Mouse (Mus musculus) embryo, embryonic 11 days (tissue): ENCODE data around the gene Pdzrn3.
A peak's percentile ranks its signal among the peaks of the same experiment; 100 is the strongest.

Experiments used
- DNase-seq: peaks from one replicate; pipeline ENCODE4 v3.0.0-alpha.2; 2015

Gene Pdzrn3

GRCm38 (mm10) chr6:101327196-101327595 lies 50.5 kb downstream of the Pdzrn3 start:
- DNase-seq: no peak

DNA sequence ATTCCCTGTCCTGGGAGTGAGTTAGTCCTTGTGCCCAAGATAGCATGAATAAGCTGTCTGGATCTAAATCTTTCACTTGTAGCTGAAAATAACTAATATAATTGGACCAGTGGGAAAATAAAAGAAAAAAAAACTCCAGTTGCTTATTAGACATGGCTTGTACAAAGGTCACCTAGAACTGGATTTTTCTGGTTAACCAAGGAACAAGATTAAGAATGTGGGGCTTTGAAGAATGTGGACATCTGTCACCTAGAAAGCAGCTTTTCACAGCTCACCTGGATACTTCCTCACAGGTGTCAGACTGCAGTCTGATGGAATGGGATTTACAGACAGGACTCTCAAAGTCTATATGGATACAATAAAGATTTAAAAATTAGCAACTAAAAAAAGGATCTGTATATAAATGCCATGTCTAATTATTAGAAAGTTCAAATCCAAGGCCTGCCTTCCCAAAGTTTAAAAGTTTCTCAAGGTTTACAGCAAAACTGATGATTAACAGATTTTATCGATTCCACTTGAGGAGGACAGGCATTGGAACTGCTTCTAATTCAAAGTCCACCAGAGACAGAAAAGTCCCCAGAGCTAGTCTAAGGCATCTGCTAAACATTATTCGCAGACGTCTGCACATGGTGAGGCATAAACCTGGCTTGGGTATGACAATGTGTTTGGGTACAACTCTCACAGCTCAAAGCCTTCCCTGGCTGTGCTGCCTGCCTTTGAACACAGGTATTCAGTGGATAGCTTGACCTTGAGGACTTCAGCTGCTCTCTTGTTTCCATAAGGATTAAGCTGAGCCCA lies 51.7 kb downstream of the Pdzrn3 start:
- DNase-seq: no peak

DNA sequence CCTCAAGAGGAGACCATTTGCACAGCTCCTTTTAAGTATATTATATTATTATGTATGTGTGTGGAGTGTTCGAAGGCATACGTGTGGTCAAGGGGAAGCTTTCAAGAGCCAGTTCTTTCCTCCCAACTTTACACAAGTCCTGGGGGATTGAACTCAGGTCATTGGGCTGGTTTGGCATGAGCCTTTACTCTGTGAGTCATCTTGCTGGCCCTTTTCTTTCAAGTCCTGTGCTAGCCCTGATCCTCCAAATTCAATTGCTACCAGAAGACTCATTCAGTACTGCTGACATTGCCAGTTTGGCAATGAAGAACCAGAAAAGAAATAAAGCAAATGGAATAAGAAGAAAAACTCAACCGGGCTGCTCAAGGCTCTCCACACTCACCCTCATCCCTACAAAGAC lies 55.1 kb downstream of the Pdzrn3 start:
- no peak for DNase-seq

- no peak for DNase-seq
Measured at GRCm38 (mm10) chr6:101320386-101320785, 57.3 kb downstream of the Pdzrn3 start.

- DNase-seq: no peak
Measured at GRCm38 (mm10) chr6:101319374-101319967, 58.2 kb downstream of the Pdzrn3 start.

- peak; percentile 44 for DNase-seq
Measured at GRCm38 (mm10) chr6:101318530-101318929, 59.2 kb downstream of the Pdzrn3 start.

DNA sequence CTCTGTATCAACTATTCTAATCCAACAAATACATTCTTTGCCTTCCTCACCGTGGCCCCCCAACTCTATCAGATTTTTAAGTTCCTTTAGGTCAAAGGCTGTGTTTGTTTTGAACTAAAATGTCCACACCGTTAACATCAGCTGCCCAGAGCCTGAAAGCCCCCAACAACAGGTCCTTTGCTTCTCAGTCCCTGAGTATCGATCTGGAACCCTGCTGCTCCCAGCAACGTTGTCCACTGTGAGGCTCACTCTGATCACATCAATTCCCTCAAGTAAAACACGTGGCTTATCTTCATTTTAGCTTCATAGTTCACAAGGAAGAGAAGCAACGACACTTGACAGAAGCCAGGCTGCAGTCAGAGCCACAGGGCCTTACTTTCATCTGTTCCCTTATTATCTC lies 66.3 kb downstream of the Pdzrn3 start:
- no peak for DNase-seq

DNA sequence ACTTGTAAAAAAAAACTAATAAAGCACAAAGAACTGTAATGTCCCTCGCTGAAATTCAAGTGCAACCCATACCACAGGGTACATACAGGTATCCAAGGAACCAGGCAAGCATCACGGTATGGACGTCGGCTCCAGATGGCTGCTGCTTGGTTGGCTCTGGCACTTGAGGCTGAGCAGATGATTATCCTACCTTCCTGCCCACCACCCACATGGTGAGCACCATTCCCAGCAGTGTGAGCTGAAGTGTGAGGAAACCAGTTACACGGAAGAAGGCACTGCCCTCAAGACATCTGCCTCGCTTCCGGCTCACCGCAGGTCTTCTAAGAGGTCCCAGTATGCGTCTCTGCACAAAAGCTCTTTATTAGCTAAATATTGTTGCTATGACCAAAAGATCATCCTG lies 67.2 kb downstream of the Pdzrn3 start:
- DNase-seq: no peak

DNA sequence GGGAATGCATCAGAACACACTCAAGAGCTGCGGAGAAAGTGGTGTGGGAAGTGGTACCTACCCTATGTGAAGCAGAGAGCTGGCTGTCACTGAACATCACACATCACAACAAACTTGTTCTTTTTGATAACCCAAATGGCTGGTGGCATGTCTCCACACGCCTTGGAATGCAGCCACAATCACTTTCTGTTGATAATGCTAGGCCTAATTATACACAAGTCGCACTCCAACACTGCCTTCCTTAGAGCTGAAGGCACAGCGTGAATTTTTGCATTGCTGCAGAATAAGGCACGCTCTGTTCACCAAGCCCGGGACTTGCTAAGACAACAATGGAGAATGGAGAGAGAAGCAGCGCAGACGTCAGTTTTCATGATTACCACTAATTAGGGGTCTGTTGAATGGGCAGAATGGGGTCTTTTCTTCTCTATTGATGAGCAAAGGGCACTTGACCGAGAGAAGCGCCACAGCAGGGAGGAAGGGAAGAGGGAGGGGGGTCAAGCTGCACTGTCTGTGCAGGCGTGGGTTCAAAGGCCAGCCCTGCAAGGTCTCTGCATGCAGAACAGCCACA lies 69.6 kb downstream of the Pdzrn3 start:
- peak; percentile 70 for DNase-seq

DNA sequence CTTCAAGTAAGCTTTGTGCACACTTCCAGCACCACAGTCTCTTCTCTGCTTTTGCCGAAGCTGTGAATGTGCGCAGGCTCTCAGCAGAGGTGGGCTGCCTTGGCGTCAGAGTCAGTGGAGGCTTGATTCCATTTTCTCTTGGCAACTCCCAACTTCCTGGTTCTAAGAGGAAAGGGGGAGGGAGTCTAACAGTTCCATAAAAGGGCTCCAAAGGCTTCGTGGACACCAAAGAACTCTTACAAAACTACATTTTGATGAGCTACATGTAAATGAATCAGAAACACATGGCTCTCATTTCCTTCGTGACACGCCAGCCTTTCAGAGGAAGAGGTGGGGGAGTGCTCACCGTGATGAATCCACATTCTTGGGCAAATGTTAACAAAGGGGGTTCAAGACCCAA lies 70.9 kb downstream of the Pdzrn3 start:
- DNase-seq: peak; percentile 40

- DNase-seq: no peak
Measured at GRCm38 (mm10) chr6:101305543-101305942, 72.2 kb downstream of the Pdzrn3 start.

DNA sequence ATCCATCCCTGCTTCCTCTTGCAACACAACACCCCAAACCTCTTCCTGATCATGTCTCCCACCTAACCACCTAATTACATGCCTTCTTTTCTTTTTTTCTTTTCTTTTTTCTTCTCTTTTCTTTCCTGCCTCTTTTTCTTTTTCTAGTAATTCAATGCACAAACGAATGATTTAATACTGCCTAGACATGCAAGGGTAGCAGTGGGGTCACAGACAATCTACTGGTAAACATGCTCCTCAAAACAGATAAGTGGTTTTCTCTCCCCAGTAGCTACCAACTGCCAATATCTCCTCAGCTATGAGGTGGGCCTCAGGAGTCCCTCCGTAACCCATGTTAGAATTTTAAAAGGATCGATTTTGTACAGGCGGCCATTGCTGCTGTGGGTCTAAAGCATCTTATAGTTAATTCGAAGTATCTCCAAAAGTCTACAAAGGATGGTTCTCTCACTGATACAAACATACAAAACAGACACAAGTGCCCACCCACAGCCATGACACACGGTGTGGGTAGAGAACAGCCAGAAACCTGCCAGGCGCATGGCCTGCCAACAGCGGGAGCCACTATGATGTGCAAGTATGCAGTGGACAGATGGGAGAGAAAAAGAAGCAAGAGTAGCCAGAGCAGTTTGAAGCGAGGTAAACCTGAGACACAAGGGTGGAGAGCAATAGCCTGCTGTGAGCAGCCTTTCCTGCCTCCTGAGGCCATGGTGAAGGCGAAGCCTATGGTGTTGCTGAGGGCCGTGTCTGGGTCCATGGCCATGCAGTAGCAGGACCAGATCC lies 73.5 kb downstream of the Pdzrn3 start:
- no peak for DNase-seq

DNA sequence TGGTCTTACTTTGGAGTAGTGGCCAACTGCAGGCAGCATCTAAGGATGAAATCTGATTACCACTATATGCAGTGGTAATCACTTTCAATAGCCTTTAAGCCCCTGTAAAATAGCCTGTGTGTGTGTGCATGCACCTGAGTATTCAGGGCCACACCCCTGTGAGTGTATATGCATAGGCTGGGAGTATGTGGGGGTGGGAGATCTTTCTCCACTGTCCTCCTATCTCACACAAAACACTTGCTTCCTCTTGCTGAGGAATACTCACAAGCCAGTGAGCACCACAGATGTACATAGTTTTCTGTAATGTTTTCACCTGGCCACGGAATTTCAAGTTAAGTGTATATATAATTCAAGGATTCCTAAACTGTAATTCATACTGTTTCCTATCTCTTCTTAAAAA lies 74.2 kb downstream of the Pdzrn3 start:
- no peak for DNase-seq

DNA sequence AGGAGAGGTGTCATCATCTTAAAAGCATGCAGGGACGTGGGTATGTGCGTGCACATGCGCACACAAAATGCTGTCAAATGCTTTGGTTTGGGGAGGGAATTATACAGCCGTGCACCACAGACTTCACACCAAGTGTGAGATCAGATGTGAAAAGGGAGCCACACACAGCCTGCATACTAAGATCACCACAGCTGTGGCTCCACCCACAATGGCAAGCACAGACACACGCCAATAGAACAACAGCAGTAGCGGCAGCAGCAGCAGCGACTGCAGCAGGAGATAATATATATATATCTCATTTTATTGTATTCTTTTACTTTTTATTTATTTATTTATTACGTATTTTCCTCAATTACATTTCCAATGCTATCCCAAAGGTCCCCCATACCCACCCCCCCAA lies 76.5 kb downstream of the Pdzrn3 start:
- DNase-seq: no peak

DNA sequence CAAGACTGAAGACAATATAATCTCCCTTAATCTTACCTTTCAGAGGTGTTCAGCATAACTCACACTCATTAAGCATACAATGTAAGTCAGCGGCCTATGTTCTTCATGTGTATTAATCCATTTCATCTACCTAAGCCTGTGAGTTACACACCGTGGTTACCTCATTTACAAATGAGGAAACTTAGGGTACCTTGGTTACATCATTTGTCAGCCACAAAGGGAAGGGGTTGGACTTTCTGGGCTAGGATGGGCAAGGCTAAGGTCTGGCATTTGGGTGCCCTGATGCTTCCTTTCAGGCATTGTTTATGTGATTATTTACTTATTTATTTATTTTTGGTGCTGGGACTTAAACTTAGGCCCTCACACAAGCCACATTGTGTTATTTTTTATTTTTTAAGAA lies 78.3 kb downstream of the Pdzrn3 start:
- no peak for DNase-seq

GRCm38 (mm10) chr6:101297563-101298520 lies 79.9 kb downstream of the Pdzrn3 start:
- DNase-seq: no peak

DNA sequence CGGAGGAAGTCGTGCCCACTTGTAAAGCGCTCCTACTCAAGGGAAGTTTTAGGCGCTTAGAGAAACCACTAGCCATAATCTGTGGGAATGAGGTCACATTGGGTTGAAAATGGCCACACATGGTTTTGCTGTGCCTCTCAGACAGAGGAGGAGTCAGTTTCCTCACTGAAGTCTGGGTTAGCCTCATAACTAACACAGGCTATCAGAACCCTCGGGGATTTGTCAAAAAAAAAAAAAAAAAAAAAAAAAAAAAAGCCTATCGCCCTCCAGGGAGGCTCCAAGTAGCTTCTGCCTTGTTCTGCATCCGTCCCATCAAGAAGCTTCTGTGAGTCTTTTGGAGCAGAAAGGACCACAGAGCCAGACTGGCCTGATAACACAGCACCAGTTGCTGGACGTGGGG lies 80.7 kb downstream of the Pdzrn3 start:
- DNase-seq: no peak

GRCm38 (mm10) chr6:101296280-101296679 lies 81.4 kb downstream of the Pdzrn3 start:
- DNase-seq: no peak

- DNase-seq: peak; percentile 73
Measured at GRCm38 (mm10) chr6:101293036-101293572, 84.6 kb downstream of the Pdzrn3 start.

DNA sequence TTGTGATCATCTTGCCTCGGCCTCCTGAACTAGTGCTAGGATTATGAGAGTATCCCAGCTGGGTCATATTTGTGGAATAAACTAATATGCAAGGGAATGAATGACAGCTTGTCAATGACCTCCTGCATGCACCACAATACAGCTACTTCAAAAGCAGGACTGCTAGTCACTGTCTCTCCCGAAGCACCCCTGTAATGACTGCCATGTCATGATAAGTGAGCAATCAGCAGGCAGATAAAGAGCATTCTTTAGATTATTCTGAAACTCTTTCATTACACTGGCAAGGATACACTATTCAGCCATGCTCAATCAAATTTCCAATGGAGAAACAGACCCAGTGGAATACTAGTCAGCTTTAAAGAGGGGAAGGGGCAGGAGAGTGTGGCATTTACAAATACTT lies 85.8 kb downstream of the Pdzrn3 start:
- DNase-seq: no peak

DNA sequence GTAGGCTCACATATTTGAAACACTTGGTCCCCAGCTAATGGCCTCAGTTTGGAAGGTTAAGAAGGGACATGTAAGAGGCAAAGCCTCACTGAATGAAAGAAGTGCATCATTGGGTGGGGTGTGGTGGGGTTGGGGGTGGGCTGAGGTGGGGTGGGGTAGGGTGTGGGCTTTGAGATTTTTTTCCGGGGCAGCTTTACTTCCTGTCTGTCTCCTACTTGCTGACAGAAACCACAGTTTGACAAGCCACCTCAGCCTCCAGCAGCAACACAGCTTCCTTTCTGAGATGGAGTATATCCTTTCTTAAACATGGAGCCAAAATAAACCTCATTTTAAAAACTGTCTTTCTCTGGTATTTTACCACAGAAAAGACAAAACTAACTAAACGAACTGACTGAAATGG lies 87.5 kb downstream of the Pdzrn3 start:
- no peak for DNase-seq

GRCm38 (mm10) chr6:101289428-101289827 lies 88.3 kb downstream of the Pdzrn3 start:
- no peak for DNase-seq
